Mouse (Mus musculus): ENCODE data around the gene Purb. TPM values are rescaled to one million over a fixed set of nuclear protein-coding genes. Genes with fewer than 3 reads are reported as not detected.

The Purb gene
- polyA plus RNA-seq, 1 experiment from 2014 or later = 19.6 TPM

GRCm38 (mm10) chr11:6481669-6482185 lies 6.0 kb upstream of the Purb start:
- WGBS = 49% methylated on average over 6 of the region's 6 CpGs
- no peak overlapping the region for H3K9ac ChIP-seq (ENCODE audit: low read length)
- H3K4me1 ChIP-seq (replicated peaks; ENCODE audit: control insufficient read depth, insufficient read depth) = no peaks in the 10 kb centered on the region
- DNase-seq (ENCODE audit: low spot score) = no peak
- H3K27me3 ChIP-seq (ENCODE audit: control insufficient read depth, insufficient read depth, low read length) = no peaks in the 10 kb centered on the region
- H3K9me3 ChIP-seq (ENCODE audit: control insufficient read depth, low read length) = no peaks in the 10 kb centered on the region
- TF ChIP-seq EP300 (optimal IDR thresholded peaks at IDR 0.05) = no peak
- no peak for TF ChIP-seq CTCF (IDR thresholded peaks at IDR 0.05; ENCODE audit: low read depth)
- ATAC-seq (ENCODE audit: low FRiP score, low TSS enrichment) = no peak
- no peak overlapping the region for H3K4me2 ChIP-seq (replicated peaks; ENCODE audit: low read depth)
- no peak overlapping the region for H3K27ac ChIP-seq (replicated peaks)
- no peaks in the 10 kb centered on the region for H3K36me3 ChIP-seq (ENCODE audit: control insufficient read depth, insufficient read depth, low read length)
- no peak overlapping the region for H3K4me3 ChIP-seq (ENCODE audit: low read depth, low read length)

DNA sequence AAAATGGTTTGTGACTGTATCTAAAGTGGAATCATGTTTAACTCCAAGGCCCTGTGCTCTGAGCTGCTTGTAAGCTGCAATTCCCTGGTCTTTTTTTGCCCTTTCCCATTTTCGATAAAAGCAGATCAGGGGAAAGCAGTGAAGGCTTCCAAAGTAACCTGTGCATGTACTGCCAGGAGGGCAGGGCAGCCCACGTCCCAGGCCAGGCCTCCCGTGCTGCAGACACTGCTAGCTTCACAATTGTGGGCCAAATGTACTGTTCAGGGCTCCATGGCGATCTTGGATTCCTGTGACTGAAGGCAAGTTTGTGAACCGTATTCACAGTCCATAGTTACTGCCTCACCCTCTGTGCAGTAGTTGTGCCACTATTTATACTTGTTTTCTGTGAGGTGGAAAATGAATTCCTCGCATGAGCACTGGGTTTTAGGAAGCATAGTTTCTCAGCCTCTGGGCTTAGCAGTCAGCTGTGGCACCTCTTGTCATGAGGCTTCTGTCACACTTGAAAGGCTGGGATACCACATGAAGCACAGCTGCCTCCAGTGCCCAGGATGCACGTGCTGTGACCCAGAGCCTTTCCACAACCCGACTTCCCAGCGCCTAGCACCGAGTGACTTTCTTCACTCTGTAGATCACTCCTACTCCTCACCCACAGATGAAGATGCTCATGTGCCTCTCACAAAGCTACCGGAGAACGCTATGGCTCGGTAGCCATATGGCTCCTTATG lies 5.1 kb upstream of the Purb start:
- H3K4me1 ChIP-seq (replicated peaks; ENCODE audit: control insufficient read depth, insufficient read depth) = no peaks in the 10 kb centered on the region
- no peaks in the 10 kb centered on the region for H3K36me3 ChIP-seq (ENCODE audit: control insufficient read depth, insufficient read depth, low read length)
- H3K9me3 ChIP-seq (ENCODE audit: control insufficient read depth, low read length) = no peaks in the 10 kb centered on the region
- H3K27ac ChIP-seq (replicated peaks) = no peak overlapping the region
- TF ChIP-seq EP300 (optimal IDR thresholded peaks at IDR 0.05) (no peak), CTCF (IDR thresholded peaks at IDR 0.05; ENCODE audit: low read depth) (no peak)
- WGBS = 74% methylated on average over 13 of the region's 13 CpGs
- no peak overlapping the region for H3K4me2 ChIP-seq (replicated peaks; ENCODE audit: low read depth)
- DNase-seq (ENCODE audit: low spot score) (no peak), ATAC-seq (ENCODE audit: low FRiP score, low TSS enrichment) (no peak)
- H3K4me3 ChIP-seq (ENCODE audit: low read depth, low read length) = no peak overlapping the region
- H3K27me3 ChIP-seq (ENCODE audit: control insufficient read depth, insufficient read depth, low read length) = no peaks in the 10 kb centered on the region
- no peak overlapping the region for H3K9ac ChIP-seq (ENCODE audit: low read length)

- Histone ChIP-seq H3K27me3 (ENCODE audit: control insufficient read depth, insufficient read depth, low read length) (no peaks in the 10 kb centered on the region), H3K9ac (ENCODE audit: low read length) (no peak overlapping the region), H3K36me3 (ENCODE audit: control insufficient read depth, insufficient read depth, low read length) (no peaks in the 10 kb centered on the region), H3K4me2 (replicated peaks; ENCODE audit: low read depth) (no peak overlapping the region), H3K4me3 (ENCODE audit: low read depth, low read length) (no peak overlapping the region), H3K27ac (replicated peaks) (no peak overlapping the region), H3K9me3 (ENCODE audit: control insufficient read depth, low read length) (no peaks in the 10 kb centered on the region), H3K4me1 (replicated peaks; ENCODE audit: control insufficient read depth, insufficient read depth) (no peaks in the 10 kb centered on the region)
- DNase-seq (ENCODE audit: low spot score) (no peak), ATAC-seq (ENCODE audit: low FRiP score, low TSS enrichment) (no peak)
- no peak for TF ChIP-seq EP300 (optimal IDR thresholded peaks at IDR 0.05)
- TF ChIP-seq CTCF (IDR thresholded peaks at IDR 0.05; ENCODE audit: low read depth) = no peak
- 76% methylated on average over 7 of the region's 7 CpGs for WGBS
Observed at GRCm38 (mm10) chr11:6480191-6480590, 4.5 kb upstream of the Purb start.

DNA sequence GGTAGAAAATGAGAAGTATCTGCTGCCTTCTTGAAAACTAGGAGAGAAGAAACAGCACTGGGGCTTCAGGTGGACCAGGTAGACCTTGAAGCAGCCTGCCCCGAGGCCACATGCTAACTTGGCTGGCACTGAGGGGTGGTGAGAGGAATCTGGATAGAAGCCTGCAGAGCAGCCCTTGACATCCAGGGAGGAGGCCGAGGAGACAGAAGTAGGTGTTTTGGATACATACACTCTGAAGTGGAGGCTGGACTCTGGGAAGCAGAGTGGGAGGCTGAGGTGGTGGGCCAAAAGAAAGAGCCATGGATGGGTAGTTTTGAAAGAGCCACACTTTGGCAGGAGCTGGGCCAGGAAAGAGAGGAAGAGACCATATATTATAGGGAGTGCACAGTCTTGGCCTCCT lies 3.5 kb upstream of the Purb start:
- H3K4me3 ChIP-seq (ENCODE audit: low read depth, low read length) = no peak overlapping the region
- no peak overlapping the region for H3K4me2 ChIP-seq (replicated peaks; ENCODE audit: low read depth)
- H3K27ac ChIP-seq (replicated peaks) = no peak overlapping the region
- H3K4me1 ChIP-seq (replicated peaks; ENCODE audit: control insufficient read depth, insufficient read depth) = no peaks in the 10 kb centered on the region
- no peak overlapping the region for H3K9ac ChIP-seq (ENCODE audit: low read length)
- 76% methylated on average over 2 of the region's 2 CpGs for WGBS
- no peak for DNase-seq (ENCODE audit: low spot score)
- H3K27me3 ChIP-seq (ENCODE audit: control insufficient read depth, insufficient read depth, low read length) = no peaks in the 10 kb centered on the region
- H3K36me3 ChIP-seq (ENCODE audit: control insufficient read depth, insufficient read depth, low read length) = no peaks in the 10 kb centered on the region
- TF ChIP-seq CTCF (IDR thresholded peaks at IDR 0.05; ENCODE audit: low read depth) (no peak), EP300 (optimal IDR thresholded peaks at IDR 0.05) (no peak)
- H3K9me3 ChIP-seq (ENCODE audit: control insufficient read depth, low read length) = no peaks in the 10 kb centered on the region
- ATAC-seq (ENCODE audit: low FRiP score, low TSS enrichment) = no peak

DNA sequence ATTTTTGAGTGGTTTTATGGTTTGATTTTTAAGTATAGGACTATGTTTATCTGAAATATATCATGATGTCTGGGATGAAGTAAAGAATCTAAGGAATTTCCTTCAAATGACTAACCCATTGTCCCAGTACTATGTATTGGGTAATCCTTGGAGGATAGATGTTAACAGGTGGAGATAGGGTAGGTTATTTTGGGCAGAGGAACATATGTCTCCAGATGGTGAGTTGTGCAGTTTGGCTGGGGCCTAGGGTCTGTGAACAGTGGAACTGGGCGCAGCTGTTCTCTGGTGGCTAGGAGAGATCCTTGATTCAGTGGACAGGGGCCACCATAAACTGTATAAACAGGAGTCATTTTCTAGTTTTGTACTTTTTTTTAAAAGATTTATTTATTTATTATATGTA lies 1.6 kb upstream of the Purb start:
- TF ChIP-seq EP300 (optimal IDR thresholded peaks at IDR 0.05) (no peak), CTCF (IDR thresholded peaks at IDR 0.05; ENCODE audit: low read depth) (no peak)
- Histone ChIP-seq H3K4me3 (ENCODE audit: low read depth, low read length) (no peak overlapping the region), H3K36me3 (ENCODE audit: control insufficient read depth, insufficient read depth, low read length) (no peaks in the 10 kb centered on the region), H3K27ac (replicated peaks) (no peak overlapping the region), H3K4me2 (replicated peaks; ENCODE audit: low read depth) (no peak overlapping the region), H3K4me1 (replicated peaks; ENCODE audit: control insufficient read depth, insufficient read depth) (no peaks in the 10 kb centered on the region), H3K9me3 (ENCODE audit: control insufficient read depth, low read length) (no peaks in the 10 kb centered on the region), H3K27me3 (ENCODE audit: control insufficient read depth, insufficient read depth, low read length) (no peaks in the 10 kb centered on the region), H3K9ac (ENCODE audit: low read length) (no peak overlapping the region)
- ATAC-seq (ENCODE audit: low FRiP score, low TSS enrichment) (no peak), DNase-seq (ENCODE audit: low spot score) (no peak)
- WGBS = 96% methylated on average over 1 of the region's 1 CpGs

DNA sequence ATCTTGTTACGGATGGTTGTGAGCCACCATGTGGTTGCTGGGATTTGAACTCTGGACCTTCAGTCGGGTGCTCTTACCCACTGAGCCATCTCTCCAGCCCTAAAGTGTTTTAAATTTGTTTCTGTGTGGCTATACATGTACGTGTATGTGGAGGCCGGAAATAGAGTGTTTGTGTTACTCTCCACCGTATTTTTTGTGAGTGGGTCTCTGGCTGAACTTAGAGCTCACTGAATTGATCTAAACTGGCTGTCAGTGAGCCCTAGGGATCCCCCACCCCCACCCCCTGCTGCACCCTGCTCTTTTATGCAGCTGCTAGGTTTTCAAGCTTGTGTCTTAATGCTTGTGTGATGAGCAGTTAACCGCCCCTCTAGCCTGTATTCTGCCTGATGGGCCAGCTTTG lies 1.2 kb upstream of the Purb start:
- H3K4me1 ChIP-seq (replicated peaks; ENCODE audit: control insufficient read depth, insufficient read depth) = no peaks in the 10 kb centered on the region
- H3K9me3 ChIP-seq (ENCODE audit: control insufficient read depth, low read length) = no peaks in the 10 kb centered on the region
- no peak overlapping the region for H3K4me3 ChIP-seq (ENCODE audit: low read depth, low read length)
- no peak overlapping the region for H3K27ac ChIP-seq (replicated peaks)
- ATAC-seq (ENCODE audit: low FRiP score, low TSS enrichment) (no peak), DNase-seq (ENCODE audit: low spot score) (no peak)
- no peak overlapping the region for H3K4me2 ChIP-seq (replicated peaks; ENCODE audit: low read depth)
- no peak overlapping the region for H3K9ac ChIP-seq (ENCODE audit: low read length)
- H3K36me3 ChIP-seq (ENCODE audit: control insufficient read depth, insufficient read depth, low read length) = no peaks in the 10 kb centered on the region
- TF ChIP-seq EP300 (optimal IDR thresholded peaks at IDR 0.05) (no peak), CTCF (IDR thresholded peaks at IDR 0.05; ENCODE audit: low read depth) (no peak)
- H3K27me3 ChIP-seq (ENCODE audit: control insufficient read depth, insufficient read depth, low read length) = no peaks in the 10 kb centered on the region
- 66% methylated on average over 6 of the region's 6 CpGs for WGBS
